Mouse (Mus musculus) CH12.LX (cell line): ENCODE measurements around the gene Nfia. TPM values are rescaled to one million over a fixed set of nuclear protein-coding genes. Genes with fewer than 3 reads are reported as not detected.

ENCODE experiments used
- DNase-seq: peaks from one replicate; pipeline ENCODE4 v3.0.0-alpha.2; 2013; ENCODE audit errors: extremely low read depth
- H3K27ac ChIP-seq: 2 replicates; pipeline ENCODE4 v1.5.1; 2012; ENCODE audit warnings: low read depth, mild to moderate bottlenecking, control low read depth, moderate library complexity; ENCODE audit not compliant: insufficient read depth
- H3K27me3 ChIP-seq: replicated peaks from 2 replicates; pipeline ENCODE3; 2012; ENCODE audit warnings: inconsistent platforms
- H3K36me3 ChIP-seq, 2 experiments: replicated peaks in 1 of 2; 2 replicates each; pipeline versions ENCODE3 to v1.6.1; 2012; ENCODE audit warnings: inconsistent platforms in 1 of 2, low read length in 1 of 2, mild to moderate bottlenecking in 1 of 2, mixed read lengths in 1 of 2, moderate library complexity in 1 of 2; ENCODE audit not compliant: control insufficient read depth in 1 of 2, insufficient read depth in 1 of 2
- H3K4me1 ChIP-seq, 2 experiments: 2 replicates each; pipeline ENCODE4 v1.6.1; 2012; ENCODE audit warnings: inconsistent platforms in 1 of 2, moderate library complexity in 1 of 2; ENCODE audit not compliant: insufficient read depth in 2 of 2, control insufficient read depth in 1 of 2
- H3K4me2 ChIP-seq: 2 replicates; pipeline ENCODE4 v1.6.1; 2012; ENCODE audit warnings: low read depth, mild to moderate bottlenecking, control low read depth; ENCODE audit not compliant: poor library complexity, insufficient read depth, severe bottlenecking
- H3K4me3 ChIP-seq, 3 experiments: fragments of 150-350 bp in 1 of 3; sonication (generic) in 1 of 3; replicated peaks in 1 of 3; 2 replicates each; pipeline versions ENCODE3 to v1.5.1; 2011 to 2012; ENCODE audit warnings: low read depth in 2 of 3, low read length in 2 of 3, mild to moderate bottlenecking in 2 of 3, moderate library complexity in 2 of 3, control low read depth in 1 of 3, improper control_type of control experiment in 1 of 3, inconsistent platforms in 1 of 3, mixed read lengths in 1 of 3; ENCODE audit not compliant: poor library complexity in 1 of 3
- H3K79me2 ChIP-seq: replicated peaks from 2 replicates; pipeline ENCODE4 v1.6.1; 2012; ENCODE audit warnings: mild to moderate bottlenecking, moderate library complexity; ENCODE audit not compliant: control insufficient read depth, poor library complexity, insufficient read depth, severe bottlenecking; ENCODE audit errors: extremely low read depth
- H3K9ac ChIP-seq: 2 replicates; pipeline ENCODE4 v1.6.1; 2012; ENCODE audit warnings: low read depth, mild to moderate bottlenecking, control low read depth, moderate library complexity; ENCODE audit not compliant: insufficient read depth
- H3K9me3 ChIP-seq: replicated peaks from 2 replicates; pipeline ENCODE3; 2012; ENCODE audit warnings: low read length, inconsistent platforms, mixed read lengths
- CHD1 ChIP-seq: IDR thresholded peaks from 2 replicates; pipeline ENCODE4 v1.6.1; 2012; ENCODE audit warnings: low read depth, low read length, improper control_type of control experiment, inconsistent platforms
- CHD2 ChIP-seq: IDR thresholded peaks from 2 replicates; pipeline ENCODE4 v1.6.1; 2011; ENCODE audit warnings: low read length, improper control_type of control experiment
- CTCF ChIP-seq, 2 experiments: IDR thresholded peaks in 1 of 2; conservative IDR thresholded peaks in 1 of 2; 2 replicates each; pipeline ENCODE4 v1.5.1; 2011 to 2012; ENCODE audit warnings: low read depth in 2 of 2, low read length in 2 of 2, improper control_type of control experiment in 1 of 2, inconsistent platforms in 1 of 2, mild to moderate bottlenecking in 1 of 2, moderate library complexity in 1 of 2
- E2F4 ChIP-seq: IDR thresholded peaks from 2 replicates; pipeline ENCODE4 v1.6.1; 2011; ENCODE audit warnings: low read depth, low read length, improper control_type of control experiment; ENCODE audit not compliant: insufficient replicate concordance
- ELF1 ChIP-seq: IDR thresholded peaks from 2 replicates; pipeline ENCODE4 v1.6.1; 2014; ENCODE audit warnings: low read depth, mild to moderate bottlenecking, inconsistent platforms, low read length, improper control_type of control experiment
- ETS1 ChIP-seq: conservative IDR thresholded peaks from 2 replicates; pipeline ENCODE4 v1.6.1; 2012; ENCODE audit warnings: low read depth, mild to moderate bottlenecking, inconsistent platforms, low read length, improper control_type of control experiment, moderate library complexity
- GABPA ChIP-seq: IDR thresholded peaks from 2 replicates; pipeline ENCODE4 v1.6.1; 2012; ENCODE audit warnings: low read depth, low read length, improper control_type of control experiment, inconsistent platforms; ENCODE audit not compliant: insufficient replicate concordance
- HCFC1 ChIP-seq: IDR thresholded peaks from 2 replicates; pipeline ENCODE4 v1.6.1; 2012; ENCODE audit warnings: low read depth, mild to moderate bottlenecking, inconsistent platforms, low read length, improper control_type of control experiment
- KAT2A ChIP-seq: IDR thresholded peaks from 2 replicates; pipeline ENCODE4 v1.6.1; 2012; ENCODE audit warnings: low read length, improper control_type of control experiment, inconsistent platforms; ENCODE audit not compliant: insufficient replicate concordance
- MAX ChIP-seq: IDR thresholded peaks from 2 replicates; pipeline ENCODE4 v1.6.1; 2011; ENCODE audit warnings: low read length, improper control_type of control experiment
- MAZ ChIP-seq: IDR thresholded peaks from 2 replicates; pipeline ENCODE4 v1.6.1; 2012; ENCODE audit warnings: low read depth, mild to moderate bottlenecking, inconsistent platforms, low read length, improper control_type of control experiment, moderate library complexity
- MEF2A ChIP-seq: IDR thresholded peaks from 2 replicates; pipeline ENCODE4 v1.6.1; 2014; ENCODE audit warnings: low read depth, mild to moderate bottlenecking, inconsistent platforms, low read length, improper control_type of control experiment, borderline replicate concordance
- MXI1 ChIP-seq: IDR thresholded peaks from 2 replicates; pipeline ENCODE4 v1.6.1; 2011; ENCODE audit warnings: mild to moderate bottlenecking, low read depth, low read length, improper control_type of control experiment
- NELFE ChIP-seq: IDR thresholded peaks from 2 replicates; pipeline ENCODE4 v1.6.1; 2011; ENCODE audit warnings: low read depth, low read length, improper control_type of control experiment
- NRF1 ChIP-seq: IDR thresholded peaks from 2 replicates; pipeline ENCODE4 v1.6.1; 2014; ENCODE audit warnings: low read depth, mild to moderate bottlenecking, inconsistent platforms, low read length, improper control_type of control experiment, moderate library complexity
- PAX5 ChIP-seq: IDR thresholded peaks from 2 replicates; pipeline ENCODE4 v1.6.1; 2012; ENCODE audit warnings: low read length, inconsistent platforms, mixed read lengths
- RAD21 ChIP-seq: IDR thresholded peaks from 2 replicates; pipeline ENCODE4 v1.6.1; 2011; ENCODE audit warnings: low read depth, mild to moderate bottlenecking, low read length, improper control_type of control experiment, moderate library complexity
- SMC3 ChIP-seq: IDR thresholded peaks from 2 replicates; pipeline ENCODE4 v1.6.1; 2011; ENCODE audit warnings: low read depth, low read length, improper control_type of control experiment
- TBP ChIP-seq: conservative IDR thresholded peaks from 2 replicates; pipeline ENCODE4 v1.6.1; 2011; ENCODE audit warnings: low read depth, low read length, improper control_type of control experiment
- TCF12 ChIP-seq: IDR thresholded peaks from 2 replicates; pipeline ENCODE4 v1.6.1; 2014; ENCODE audit warnings: low read depth, mild to moderate bottlenecking, inconsistent platforms, low read length, improper control_type of control experiment
- UBTF ChIP-seq: IDR thresholded peaks from 2 replicates; pipeline ENCODE4 v1.6.1; 2012; ENCODE audit warnings: low read depth, mild to moderate bottlenecking, inconsistent platforms, low read length, improper control_type of control experiment, moderate library complexity
- ZMIZ1 ChIP-seq: IDR thresholded peaks from 2 replicates; pipeline ENCODE4 v1.6.1; 2012; ENCODE audit warnings: low read depth, mild to moderate bottlenecking, inconsistent platforms, low read length, improper control_type of control experiment
- ZNF384 ChIP-seq: IDR thresholded peaks from 2 replicates; pipeline ENCODE4 v1.6.1; 2012; ENCODE audit warnings: low read depth, low read length, improper control_type of control experiment, inconsistent platforms
- dilution Hi-C: fragments of 300-500 bp; cut with MboI; formaldehyde crosslinking; loops from 2 replicates; pipeline ENCODE4 v1.14.3; 2020; ENCODE audit warnings: low sequenced_read_pairs; ENCODE audit not compliant: extremely low pct_unique_long_range_greater_than_20kb, extremely low pct_ligation_motif_present
- in situ Hi-C: fragments of 300-500 bp; cut with MboI; formaldehyde crosslinking; loops from 3 replicates; pipeline ENCODE4 v1.14.3; 2019; ENCODE audit warnings: low sequenced_read_pairs, low pct_ligation_motif_present, low pct_unique_long_range_greater_than_20kb, mixed read lengths
- polyA plus RNA-seq: library from polyadenylated mRNA; unstranded; fragments of >175 nt; gene quantifications from 2 replicates; pipeline ENCODE4 v1.2.1, GENCODE M21; 2012; ENCODE audit warnings: low read depth; ENCODE audit not compliant: insufficient read length
- total RNA-seq, 2 experiments: library from RNA; depleted of rRNA; stranded (reverse); fragments of 300-350 nt in 1 of 2; fragments of >200 nt in 1 of 2; gene quantifications; 2 replicates each; pipeline ENCODE4 v1.2.3; 2012 to 2014

Gene Nfia
- total and polyA plus RNA-seq, 3 experiments, result not detected

DNA sequence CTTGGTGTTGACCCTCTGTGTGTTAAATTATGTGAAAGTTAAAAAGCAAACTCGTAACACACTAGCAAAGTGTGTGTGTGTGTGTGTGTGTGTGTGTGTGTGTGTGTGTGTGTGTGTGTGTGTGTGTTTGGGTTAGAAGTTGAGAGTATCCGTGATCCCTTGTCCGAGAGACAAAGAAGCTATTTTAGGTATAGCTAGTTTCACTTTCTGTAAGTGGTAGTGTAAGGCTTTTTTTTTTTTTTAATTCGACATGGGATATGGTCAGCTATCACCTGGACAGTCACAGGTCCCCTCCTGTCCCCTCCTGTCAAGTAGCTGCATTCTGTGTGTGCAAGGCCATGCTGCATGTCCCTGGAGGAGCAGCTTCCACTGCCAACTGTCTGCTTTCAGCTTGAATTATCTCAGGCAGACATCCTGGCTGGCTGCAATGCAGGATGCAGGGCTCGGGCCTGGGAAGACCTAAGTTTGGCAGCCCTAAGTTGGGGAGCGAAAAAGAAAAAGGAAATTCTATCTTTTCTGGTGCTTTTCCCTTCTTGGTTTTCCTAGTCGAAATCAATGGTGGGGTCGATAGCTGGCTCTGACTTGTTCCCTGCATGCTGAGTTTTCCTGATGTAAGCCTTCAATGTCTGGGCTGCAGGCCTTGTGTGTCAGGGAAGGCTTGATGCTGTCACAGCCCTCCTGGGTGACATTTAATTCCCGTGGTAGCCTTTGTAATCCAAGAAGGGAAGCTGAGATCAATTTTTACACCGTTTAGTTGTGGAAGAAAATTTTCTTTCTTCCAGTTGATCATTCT is 147.9 kb downstream of the Nfia start:
- no peaks in the 10 kb centered on the region for H3K36me3 ChIP-seq
- in situ Hi-C loops (no loop called here), dilution Hi-C loops (no loop called here)
- no peak overlapping the region for H3K9ac ChIP-seq
- no peak for DNase-seq
- H3K27ac ChIP-seq, result no peak overlapping the region
- no peaks in the 10 kb centered on the region for H3K27me3 ChIP-seq
- no peaks in the 10 kb centered on the region for H3K79me2 ChIP-seq
- H3K4me1 ChIP-seq, result no peaks in the 10 kb centered on the region
- H3K4me3 ChIP-seq, result no peak overlapping the region
- TF ChIP-seq NELFE, result no peak
- no peak for TF ChIP-seq ZMIZ1
- TF ChIP-seq CHD1, result no peak
- TF ChIP-seq RAD21, result no peak
- TF ChIP-seq MAX, result no peak
- TF ChIP-seq MAZ, result no peak
- TF ChIP-seq PAX5, result no peak
- TF ChIP-seq ZNF384, result no peak
- no peak for TF ChIP-seq SMC3
- TF ChIP-seq CTCF (conservative IDR thresholded peaks at IDR 0.05 in 1 of 2, IDR thresholded peaks at IDR 0.05 in 1 of 2; ENCODE audit: low read depth in 2 of 2, low read length in 2 of 2), result no peak
- no peak for TF ChIP-seq HCFC1
- no peak for TF ChIP-seq TBP
- no peak for TF ChIP-seq ETS1
- no peak for TF ChIP-seq KAT2A
- TF ChIP-seq MEF2A, result no peak
- no peak for TF ChIP-seq NRF1
- no peak for TF ChIP-seq GABPA
- no peak for TF ChIP-seq UBTF
- no peak for TF ChIP-seq CHD2
- H3K9me3 ChIP-seq, result peaks cover 53% of the 10 kb centered on the region
- no peak overlapping the region for H3K4me2 ChIP-seq

DNA sequence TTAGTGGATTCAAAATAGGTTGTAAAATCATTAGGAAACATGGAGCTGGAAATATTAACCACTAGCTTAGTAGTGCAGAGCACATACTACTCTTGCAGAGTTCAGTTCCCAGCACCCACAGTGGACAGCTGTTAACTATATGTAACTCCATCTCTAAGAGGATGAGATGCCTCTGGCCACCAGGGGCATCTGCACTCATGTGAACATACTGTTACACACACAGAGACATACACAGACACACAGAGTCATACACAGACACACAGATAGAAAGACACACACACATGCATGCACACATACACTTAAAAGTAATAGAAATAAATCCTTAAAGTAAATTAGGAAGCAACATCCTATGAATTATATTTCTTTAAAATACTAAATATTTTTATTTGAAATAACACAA is 149.1 kb downstream of the Nfia start:
- Histone ChIP-seq H3K79me2 (no peaks in the 10 kb centered on the region), H3K4me3 (no peak overlapping the region), H3K9ac (no peak overlapping the region), H3K4me1 (no peaks in the 10 kb centered on the region), H3K27ac (no peak overlapping the region), H3K4me2 (no peak overlapping the region), H3K9me3 (peaks cover 58% of the 10 kb centered on the region), H3K36me3 (no peaks in the 10 kb centered on the region), H3K27me3 (no peaks in the 10 kb centered on the region)
- DNase-seq, result no peak
- in situ Hi-C loops, result no loop called here
- dilution Hi-C loops, result no loop called here
- TF ChIP-seq ZMIZ1 (no peak), ZNF384 (no peak), CHD2 (no peak), GABPA (no peak), HCFC1 (no peak), E2F4 (no peak), SMC3 (no peak), ELF1 (no peak), TCF12 (no peak), NRF1 (no peak), MXI1 (no peak)
